Mouse (Mus musculus): ENCODE data around the gene Gdf11. TPM values are rescaled to one million over a fixed set of nuclear protein-coding genes. Genes with fewer than 3 reads are reported as not detected.

Gene Gdf11
- 1 to 10 TPM; 7.9 to 8.1 TPM for polyA plus RNA-seq (2017; shearing (Covaris generic))

DNA sequence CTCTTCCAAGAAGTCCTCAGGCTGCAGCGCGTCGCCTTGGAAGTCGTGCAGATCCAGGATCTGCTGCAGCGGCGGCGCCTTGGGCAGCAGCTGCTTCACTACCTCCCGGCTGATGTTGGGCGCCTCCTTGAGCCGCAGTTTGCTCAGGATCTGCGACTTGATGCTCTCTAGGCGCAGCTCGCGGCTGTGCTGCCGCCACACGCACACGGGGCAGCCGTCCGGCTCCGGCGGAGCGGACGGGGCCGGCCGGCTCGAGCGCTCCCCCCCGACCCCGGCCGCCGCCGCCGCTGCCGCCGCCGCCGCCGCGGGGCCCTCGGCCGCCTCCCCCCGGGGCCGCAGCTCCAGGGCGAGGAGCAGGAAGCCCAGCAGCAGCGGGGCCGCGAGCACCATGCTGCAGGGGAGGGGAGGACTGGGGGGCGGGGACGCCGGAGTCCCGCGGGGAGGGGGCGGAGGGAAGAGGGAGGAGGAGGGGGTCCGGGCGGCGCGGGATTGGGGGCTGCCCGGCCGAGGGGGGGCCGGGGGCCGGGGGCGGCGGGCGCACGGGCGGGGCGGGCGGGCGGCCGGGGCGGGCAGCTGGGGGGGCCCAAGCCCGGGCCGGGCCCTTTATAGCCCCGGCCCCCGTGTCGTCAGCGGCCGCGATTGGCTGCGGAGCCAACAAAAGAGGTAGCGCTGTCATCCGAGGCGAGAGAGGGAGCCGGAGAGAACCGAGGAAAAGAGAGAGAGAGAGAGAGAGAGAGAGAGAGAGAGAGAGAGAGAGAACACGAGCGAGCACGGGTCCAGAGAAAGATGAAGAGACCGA, at the start of gene Gdf11:
TSS of gene Gdf11 (minus strand) at position 423 of the 799 bp plus-strand sequence.
- ATAC-seq, result peak; percentile 55

DNA sequence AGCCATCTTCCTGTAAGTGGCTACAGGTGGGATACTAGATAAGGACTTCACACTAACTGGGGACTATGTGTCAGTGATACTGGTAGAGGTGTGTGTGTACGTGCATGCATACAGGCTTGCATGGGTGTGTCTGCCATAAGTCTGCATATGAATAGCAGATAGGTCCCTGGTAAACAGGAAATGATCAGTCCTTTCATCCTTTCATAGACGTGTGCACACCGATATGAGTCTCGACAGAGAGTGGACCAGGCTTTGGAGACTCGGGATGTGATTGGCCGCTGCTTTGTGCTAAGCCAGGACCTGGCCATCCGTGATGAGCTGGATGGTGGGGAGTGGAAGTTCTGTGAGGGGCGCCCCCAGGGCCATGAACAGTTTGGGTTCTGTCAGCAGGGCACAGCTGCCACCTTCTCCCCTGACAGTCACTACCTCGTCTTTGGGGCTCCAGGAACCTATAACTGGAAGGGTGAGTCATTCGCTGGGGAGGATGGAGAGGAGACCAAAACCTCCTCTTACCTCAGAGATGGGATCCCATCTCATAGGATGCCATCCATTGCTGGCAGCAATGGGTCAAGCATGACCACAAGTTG, 49.0 kb upstream of the Gdf11 start:
- peak; percentile 95 for ATAC-seq

DNA sequence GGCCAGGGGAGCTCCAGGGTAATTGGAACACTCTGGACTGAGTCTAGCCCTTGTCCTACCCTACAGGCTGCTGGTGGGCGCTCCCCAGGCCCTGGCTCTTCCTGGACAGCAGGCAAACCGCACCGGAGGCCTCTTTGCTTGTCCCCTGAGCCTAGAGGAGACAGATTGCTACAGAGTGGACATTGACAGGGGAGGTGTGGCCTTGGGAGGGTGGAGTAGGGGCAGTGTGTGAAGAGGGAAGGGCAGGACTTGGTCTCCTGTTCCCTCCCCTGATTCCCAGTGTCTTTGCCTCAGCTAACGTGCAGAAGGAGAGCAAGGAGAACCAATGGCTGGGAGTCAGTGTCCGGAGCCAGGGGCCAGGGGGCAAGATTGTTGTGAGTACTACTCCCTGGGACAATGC, 47.5 kb upstream of the Gdf11 start:
- no peak for ATAC-seq

DNA sequence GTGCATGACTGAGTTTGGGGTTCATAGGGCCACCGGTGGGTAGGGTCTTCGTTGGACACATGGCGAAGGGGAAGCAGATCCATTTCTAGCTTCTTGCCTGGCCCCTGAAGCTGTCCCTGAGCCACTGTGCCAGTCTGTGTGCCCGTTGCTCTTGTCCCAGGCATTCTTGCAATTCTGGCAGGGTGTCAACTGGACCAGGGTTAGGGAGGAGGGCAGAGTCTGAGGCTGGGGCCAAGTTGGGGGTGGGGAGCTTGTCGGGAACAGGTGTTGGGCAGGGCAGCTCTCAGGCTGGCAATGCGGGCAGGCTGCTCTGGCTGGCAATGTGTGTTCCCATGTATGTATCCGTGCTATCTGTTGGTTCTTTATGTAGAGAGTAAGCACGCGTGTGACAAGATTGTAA, 46.9 kb upstream of the Gdf11 start:
- no peak for ATAC-seq

DNA sequence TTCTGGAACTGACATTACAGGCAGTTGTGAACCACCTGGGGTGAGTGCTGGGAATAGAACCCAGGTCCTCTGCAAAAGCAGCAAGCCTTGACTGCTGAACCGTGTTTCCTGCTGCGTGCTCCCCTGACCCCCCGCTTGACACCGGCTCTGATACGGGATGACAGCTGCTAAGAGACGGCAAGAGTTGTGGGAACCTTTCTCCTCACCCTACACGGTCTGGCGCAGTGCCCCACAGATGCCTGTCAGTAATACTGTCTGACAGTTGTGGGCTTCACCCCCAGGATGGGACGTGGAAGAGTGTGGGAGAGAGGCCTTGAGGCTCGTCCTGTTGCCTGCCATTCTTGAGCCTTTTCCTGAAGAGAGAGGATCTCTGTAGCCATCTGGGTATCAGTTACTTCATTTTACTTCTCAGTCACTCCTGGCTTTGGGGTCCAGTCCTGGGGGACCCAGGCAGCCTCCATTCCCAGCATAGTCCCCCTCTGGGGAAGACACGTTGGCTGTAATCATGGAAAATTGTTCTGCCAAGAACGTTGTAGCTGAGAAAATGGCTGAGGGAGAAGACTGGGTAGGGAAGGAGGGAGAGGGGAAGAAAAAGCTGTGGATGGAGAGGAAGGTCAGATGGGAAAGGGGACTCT, 46.4 kb upstream of the Gdf11 start:
- ATAC-seq, result no peak

DNA sequence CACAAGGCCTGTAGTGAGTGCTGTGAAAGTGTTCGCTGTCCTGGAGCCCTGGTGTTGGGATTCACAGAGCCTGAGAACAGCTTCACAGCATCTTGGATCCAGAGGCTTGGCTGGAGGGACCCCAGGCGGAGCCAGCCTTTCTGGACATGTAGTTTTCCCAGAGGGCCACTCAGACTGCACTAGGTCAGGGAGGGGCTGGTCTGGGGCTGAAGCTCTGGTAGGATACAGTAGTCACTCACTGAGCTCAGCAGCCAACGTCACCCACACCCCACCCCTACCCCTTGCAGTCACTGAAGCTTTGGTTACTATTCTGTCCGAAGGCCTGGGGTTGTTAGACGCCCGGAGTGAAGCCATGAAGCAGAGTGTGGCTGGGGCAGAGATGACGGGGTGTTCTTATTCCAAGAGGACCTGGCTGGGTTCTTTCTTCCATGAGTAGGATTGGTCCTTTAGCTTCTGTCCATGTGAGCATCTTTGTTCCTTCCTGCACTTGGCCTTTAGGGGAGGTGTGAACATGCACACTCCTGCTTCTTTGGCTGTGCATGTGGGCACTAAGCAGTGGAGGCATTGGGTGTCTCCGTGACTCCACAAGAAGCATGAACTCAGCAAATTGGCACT, 44.4 kb upstream of the Gdf11 start:
- ATAC-seq, result no peak

DNA sequence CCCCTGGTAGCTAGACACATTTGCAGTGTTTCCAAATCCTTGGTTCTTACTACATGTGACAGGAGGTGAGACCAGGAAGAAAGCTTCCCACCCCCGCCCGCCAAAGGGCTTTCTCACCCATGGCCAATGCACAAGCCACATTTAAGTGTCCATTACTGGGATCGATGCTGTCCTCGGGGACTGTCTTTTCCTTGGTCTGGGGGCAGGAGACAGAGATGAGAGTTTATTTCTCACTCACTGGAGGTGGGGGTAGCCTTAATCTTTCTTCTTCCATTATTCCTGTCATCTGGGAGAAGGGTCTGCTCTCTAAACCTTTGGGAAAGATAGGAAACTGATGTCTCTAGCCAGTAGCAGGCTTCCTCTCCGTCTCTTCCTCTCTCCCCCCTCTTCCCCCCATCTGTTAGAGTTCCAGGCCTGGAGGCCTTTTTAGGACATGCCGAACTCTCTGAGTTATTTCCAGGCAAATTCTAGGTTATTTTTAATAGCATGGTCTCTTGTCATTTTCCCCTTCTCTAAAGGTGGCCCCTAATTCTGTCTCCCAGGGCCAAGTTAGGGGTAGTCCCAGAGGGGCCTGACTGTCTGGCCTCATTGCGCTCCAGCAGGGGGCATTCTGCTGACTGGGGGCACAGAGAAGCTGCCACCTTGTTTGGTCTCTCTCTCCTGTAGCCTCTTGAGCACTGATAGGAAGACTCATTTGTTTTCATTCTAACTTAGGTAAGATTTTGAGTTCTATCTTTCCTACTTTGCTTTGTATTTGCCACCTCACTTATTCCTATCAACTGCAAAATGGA, 43.7 kb upstream of the Gdf11 start:
- no peak for ATAC-seq

DNA sequence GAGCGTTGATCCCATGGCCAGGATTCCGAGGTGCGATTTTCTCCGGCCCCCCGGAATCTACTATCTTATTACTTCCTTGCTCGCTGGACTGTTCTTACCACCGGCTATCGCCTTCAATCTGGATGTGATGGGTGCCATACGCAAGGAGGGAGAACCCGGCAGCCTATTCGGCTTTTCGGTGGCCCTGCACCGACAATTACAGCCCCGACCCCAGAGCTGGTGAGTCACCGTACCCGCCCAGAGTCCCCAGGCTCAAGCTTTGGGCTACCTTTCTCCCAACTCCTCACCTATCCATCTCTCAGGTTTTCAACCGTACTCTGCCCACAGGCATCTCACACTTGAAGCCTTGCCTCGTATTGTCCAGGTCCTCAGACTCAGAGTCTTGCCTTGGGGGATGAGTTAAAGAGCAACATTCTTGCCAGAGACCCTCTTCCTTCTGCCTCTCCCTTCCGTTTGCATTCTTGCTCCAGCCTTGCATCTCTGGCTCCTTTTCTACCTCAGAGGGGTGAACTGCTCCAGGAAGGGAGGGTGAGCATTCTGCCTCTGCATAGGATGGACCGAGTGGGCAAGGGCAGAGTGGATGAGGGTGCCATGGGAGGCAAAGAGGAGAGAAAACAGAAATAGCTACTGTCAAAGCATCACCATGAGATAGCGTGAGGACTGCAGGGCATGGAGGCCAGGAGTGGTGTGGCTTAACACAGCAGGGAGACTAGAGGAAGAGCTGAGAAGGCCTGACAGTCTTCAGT, 42.6 kb upstream of the Gdf11 start:
- ATAC-seq, result no peak

DNA sequence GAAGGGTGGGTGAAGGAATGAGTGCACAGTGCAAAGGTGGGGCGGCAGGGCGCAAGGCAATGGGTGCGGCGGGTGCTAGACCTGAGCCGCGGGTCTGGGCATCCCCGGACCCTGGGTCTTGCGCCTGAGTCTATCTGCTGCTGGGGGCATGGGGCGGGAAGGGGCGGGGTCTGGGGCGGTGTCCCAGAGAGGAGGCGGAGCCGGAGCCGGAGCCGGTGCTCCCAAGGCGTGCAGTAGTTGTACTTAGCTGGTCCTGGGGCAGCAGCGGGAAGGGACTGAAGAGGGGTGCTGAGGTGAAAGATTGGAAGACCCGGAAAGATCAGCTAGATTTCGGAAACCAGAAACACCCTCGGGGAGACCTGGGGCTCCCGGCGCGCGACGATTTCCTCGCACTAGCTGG, 42.1 kb upstream of the Gdf11 start, which contains the start of gene Itga7:
TSS of gene Itga7 (plus strand) at position 245 of the 400 bp plus-strand sequence.
- peak; percentile 45 for ATAC-seq

DNA sequence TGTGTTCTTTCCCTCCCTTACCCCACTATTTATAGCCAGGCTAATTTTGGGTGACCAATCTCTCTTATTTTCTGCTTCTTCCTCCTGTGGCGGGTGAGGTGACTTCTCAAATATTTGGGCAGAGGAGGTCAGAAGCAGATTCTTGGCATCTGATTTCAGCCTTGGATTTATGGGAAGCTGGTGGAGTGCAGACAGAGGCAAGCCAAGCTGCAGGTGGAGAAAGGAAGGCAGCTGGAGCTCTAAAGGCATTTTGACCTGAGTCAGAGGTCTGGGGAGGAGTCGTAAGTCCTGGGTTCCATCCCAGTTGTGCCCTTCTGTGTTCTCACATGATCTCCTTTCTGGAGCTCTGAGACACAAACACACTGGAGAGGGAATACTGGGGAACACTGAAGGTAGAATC, 39.9 kb upstream of the Gdf11 start:
- no peak for ATAC-seq

DNA sequence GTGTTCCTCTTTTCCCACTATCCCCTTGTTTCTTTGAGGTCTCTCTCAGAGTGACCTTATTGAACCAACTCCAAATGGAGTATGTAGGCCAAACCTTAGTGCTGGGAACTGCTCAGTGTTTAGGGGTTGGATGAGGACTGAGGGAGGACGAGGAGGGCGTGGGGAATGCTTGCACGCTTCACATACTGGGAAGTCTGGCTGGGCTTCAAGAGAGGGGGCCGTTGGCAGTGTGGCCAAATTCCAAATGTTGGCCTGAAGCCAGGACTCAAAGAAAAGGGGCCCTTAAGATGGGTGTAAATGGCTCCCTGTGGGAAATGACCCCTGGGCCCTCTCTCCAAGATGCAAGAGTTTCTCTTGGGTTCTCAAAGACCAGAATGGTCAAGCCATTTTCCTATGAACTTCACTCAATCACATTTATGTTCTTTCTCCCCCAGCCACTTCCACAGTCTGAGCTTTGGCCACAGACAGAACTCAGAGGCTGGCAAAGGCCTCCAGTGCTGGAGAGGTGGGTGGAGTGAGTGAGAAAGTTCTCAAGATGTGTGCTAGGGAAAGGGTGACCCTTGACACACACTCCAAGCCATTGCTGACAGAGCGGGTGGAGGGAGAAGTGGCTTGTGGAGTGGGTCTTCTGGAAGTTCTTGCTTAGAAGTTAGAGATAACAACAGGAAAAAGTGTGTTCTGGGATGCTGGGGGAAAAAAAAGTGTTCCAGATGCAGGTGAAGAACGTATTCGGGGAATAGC, 38.3 kb upstream of the Gdf11 start:
- ATAC-seq, result no peak

DNA sequence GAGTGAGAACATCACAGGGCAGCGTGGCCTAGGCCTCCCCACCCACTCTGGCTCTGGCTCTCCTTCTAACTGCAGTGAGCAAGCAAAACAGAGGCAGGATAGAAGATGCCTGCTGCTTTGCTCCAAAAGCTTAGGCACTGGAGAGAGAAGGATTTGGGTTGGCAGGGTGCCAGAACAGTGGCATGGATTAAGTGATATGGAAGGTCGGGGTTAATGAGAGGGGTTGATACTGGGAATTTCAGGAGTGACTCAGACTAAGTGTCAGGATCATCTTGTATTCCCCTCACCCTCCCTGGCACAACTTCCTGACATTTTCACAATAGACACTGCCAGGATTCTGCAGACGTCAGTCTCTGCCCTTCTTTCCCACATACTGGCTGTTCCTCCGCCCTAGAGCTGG, 36.8 kb upstream of the Gdf11 start:
- ATAC-seq, result no peak

DNA sequence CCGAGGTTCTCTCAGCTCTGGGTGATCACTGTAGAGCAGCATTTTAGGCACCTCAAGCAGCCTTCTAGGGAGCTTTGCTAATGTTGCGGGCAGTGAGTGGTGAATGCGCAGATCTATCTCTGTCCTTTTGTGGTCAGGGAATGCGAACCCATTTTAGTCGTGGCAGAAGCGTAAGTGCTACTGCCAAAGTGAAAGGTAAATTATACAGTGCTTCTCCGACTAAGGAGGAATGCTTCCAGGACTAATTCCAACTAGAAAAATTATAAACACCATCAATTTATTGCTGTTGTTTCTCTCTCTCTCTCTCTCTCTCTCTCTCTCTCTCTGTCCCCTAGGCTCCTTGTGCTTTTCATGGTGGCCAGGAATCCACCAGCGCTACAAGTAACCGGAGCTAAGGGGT, 32.4 kb upstream of the Gdf11 start, which contains the start of gene Bloc1s1:
TSS of gene Bloc1s1 (minus strand) at position 101 of the 400 bp plus-strand sequence.
- ATAC-seq, result peak; percentile 6

DNA sequence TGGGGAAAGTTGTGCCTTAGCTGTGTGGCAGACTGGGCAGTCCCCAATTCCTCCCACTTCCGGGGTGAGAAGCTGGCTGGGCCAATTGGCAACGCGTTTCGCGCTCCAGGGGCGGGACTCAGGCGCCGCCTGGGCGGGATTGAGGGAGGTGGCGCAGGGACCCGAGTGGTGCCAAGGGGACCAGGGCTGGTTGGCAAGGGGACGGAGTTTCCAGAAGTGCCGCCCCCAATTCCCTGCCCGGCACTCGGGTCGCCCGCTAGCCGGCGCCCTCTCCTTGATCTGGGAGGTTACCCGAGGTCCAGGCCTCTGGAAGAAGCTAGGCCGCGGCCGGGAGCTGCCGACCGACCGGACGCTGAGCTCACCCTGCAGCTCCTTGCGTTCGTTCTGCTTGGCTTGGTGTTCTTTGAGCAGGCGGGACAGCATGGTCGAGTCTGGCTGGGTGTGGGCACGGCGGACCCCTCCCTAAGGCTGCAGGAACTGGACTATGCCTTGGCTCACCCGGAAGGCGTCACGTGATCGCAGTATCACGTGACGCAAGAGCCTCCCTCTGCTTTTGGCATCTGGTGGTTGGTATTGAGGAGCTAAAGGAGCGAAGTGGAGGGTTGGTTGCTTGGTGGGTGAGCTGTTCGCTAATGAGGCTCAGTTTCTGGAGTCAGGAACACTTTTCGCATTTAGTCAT, 31.6 kb upstream of the Gdf11 start:
- peak; percentile 97 for ATAC-seq

DNA sequence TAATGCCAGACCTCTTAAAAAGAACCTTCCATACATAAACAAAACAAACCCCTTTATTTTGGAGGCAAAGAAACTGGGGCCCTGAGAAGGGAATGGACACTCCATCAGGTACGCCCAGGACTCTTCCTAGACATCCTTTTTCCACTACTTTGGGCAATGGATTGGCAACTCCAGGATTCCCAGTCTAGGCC, 31.2 kb upstream of the Gdf11 start, which contains the start of gene Rdh5:
TSS of gene Rdh5 (minus strand) at position 67 of the 191 bp plus-strand sequence.
- no peak for ATAC-seq

DNA sequence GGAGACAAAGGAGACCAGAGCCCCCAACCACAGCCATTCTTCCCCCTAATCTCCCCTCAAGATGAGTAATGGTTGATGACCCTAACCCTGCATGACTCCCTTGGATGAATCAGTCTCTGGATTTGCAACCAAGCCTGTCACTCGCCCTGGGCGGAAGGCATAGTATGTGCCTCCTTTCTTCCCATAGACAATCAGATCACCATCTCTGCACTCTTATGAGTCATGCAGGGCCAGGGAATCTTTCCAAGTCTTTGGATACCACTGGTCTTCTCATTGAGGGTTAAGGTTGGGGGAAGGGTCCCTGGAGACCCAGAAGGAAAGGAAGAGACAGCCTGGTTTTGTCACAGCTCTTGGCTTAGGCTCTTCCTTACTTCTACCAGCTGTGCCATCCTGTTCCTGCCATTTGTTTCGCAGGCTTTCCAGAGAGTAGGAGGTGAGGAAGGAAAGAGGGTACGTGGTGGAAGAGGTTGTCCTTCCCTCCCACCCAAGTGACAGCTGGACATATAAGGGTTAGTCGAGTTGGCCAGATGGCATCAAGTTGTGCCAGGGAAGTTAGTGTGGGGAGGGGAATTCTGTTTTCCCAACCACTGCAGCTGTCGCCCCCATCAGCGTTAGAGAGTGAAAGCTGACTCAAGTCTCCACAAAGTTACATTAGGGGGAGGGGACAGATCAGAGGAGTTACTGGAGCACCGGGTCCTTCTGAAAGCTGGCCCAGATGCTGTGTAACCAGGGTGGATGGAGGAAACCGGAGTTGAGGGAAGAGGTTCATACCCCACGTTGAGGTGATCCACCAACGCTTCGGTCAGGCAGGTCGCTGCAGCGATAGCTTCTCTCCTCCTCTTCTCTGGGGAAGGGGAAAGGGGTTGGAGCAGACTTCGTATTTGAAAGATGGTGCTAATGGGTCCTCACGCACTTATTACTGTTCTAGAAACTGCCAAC, 30.6 kb upstream of the Gdf11 start:
- no peak for ATAC-seq

DNA sequence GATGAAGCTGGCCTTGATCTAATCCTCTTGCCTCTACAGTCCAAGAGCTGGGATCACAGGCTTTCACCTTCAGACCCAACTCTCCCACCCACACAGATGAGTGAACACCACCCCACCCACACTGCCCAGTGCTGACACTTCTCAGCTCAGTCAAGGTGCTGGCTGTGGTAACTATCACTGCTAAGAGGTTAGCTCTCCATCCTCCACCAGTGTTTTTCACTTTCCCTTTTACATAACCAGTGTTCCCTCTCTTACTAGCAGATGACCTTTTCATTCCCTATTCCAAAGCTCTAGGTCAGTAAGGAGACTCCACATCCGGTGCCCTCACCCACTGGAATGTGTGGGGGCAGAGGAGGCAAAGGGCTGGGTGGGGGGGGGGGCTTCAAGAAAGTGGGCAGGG, 29.7 kb upstream of the Gdf11 start:
- ATAC-seq, result no peak

DNA sequence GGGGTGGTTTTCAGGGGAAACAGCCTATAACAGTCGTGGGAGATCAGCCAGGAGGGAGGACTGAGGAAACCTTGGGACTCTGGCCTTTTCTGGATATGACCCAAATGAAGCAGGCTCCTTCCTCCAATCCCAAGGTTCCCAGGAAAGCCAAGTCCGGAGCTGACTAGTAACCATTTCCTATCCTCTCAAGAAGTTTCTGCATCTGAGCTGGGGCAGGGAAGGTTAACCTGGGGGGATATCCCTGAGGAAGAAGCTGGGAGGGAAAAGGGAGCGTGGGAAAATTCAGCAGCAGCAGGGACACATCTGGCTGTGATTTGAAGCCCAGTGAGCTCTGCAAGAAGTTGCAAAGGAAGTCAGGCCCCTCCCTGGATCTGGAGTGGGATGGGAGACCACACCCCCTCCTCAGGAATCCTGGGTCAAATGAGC, 29.2 kb upstream of the Gdf11 start:
- ATAC-seq, result no peak

DNA sequence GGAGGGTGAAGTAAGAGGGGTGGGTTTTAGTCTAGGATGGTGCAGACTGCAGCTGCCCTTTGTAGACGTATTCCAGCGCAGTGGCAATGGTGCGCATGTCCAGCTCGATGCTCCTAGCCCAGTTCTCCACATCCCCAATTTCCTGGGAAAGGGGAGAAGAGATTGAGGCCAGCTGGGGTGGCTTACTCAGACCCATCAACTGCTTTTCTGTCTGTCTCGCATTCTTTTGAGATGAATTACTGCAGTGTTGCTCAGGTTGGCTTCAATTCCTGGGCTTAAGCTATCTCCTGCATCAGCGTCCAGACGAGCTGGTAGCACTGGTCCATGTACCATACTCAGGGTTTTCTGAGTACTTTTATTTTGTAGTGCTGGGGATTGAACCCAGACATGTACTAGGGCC, 28.4 kb upstream of the Gdf11 start:
- no peak for ATAC-seq
